Mouse (Mus musculus): ENCODE measurements at regions not wholly inside any gene's neighbourhood (a gene's known extent, or its start where the extent isn't known, plus 50 kb on each side); places are given as distances from the start of the nearest gene placed in this dataset.

- DNase-seq: peak; percentile 56
Observed at GRCm38 (mm10) chr1:77748483-77749465, 233.9 kb upstream of the Epha4 start.

- no peak for DNase-seq
Observed at GRCm38 (mm10) chr1:77732099-77732498, 217.2 kb upstream of the Epha4 start.

- DNase-seq: no peak
Observed at GRCm38 (mm10) chr1:77727561-77727960, 212.7 kb upstream of the Epha4 start.

GRCm38 (mm10) chr1:77723246-77723645 lies 208.4 kb upstream of the Epha4 start:
- no peak for DNase-seq

GRCm38 (mm10) chr1:77720859-77721258 lies 206.0 kb upstream of the Epha4 start:
- DNase-seq: no peak

GRCm38 (mm10) chr1:77713001-77713400 lies 198.1 kb upstream of the Epha4 start:
- no peak for DNase-seq

- no peak for DNase-seq
Observed at GRCm38 (mm10) chr1:77708202-77709020, 193.5 kb upstream of the Epha4 start.

- DNase-seq: no peak
Observed at GRCm38 (mm10) chr1:77695228-77696018, 180.5 kb upstream of the Epha4 start.

- no peak for DNase-seq
Observed at GRCm38 (mm10) chr1:77663345-77663744, 148.5 kb upstream of the Epha4 start.

GRCm38 (mm10) chr1:77660436-77660835 lies 145.5 kb upstream of the Epha4 start:
- DNase-seq: no peak

GRCm38 (mm10) chr1:77637025-77637424 lies 122.1 kb upstream of the Epha4 start:
- no peak for DNase-seq

GRCm38 (mm10) chr1:77629496-77630281 lies 114.8 kb upstream of the Epha4 start:
- DNase-seq: no peak

GRCm38 (mm10) chr1:77628861-77629260 lies 114.0 kb upstream of the Epha4 start:
- no peak for DNase-seq

GRCm38 (mm10) chr1:77617490-77617889 lies 102.6 kb upstream of the Epha4 start:
- no peak for DNase-seq

- no peak for DNase-seq
Observed at GRCm38 (mm10) chr1:77600509-77600908, 85.6 kb upstream of the Epha4 start.

GRCm38 (mm10) chr1:77592649-77593048 lies 77.8 kb upstream of the Epha4 start:
- no peak for DNase-seq

- no peak for DNase-seq
Observed at GRCm38 (mm10) chr1:77592248-77592647, 77.4 kb upstream of the Epha4 start.

GRCm38 (mm10) chr1:77589423-77589822 lies 74.5 kb upstream of the Epha4 start:
- DNase-seq: no peak

- DNase-seq: no peak
Observed at GRCm38 (mm10) chr1:77585520-77585919, 70.6 kb upstream of the Epha4 start.

GRCm38 (mm10) chr1:77568081-77568480 lies 53.2 kb upstream of the Epha4 start:
- no peak for DNase-seq

GRCm38 (mm10) chr1:77567657-77568056 lies 52.8 kb upstream of the Epha4 start:
- no peak for DNase-seq

Measured in adrenal gland, postnatal 14 days (tissue).